Mouse (Mus musculus): ENCODE measurements at regions not wholly inside any gene's neighbourhood (a gene's known extent, or its start where the extent isn't known, plus 50 kb on each side); places are given as distances from the start of the nearest gene placed in this dataset.

- TF ChIP-seq CTCF (IDR thresholded peaks at IDR 0.05; ENCODE audit: insufficient read depth, low read depth, low read length): no peak
- no peak for TF ChIP-seq POLR2A (IDR thresholded peaks at IDR 0.05; ENCODE audit: insufficient read depth, low read depth, low read length)
Measured at GRCm38 (mm10) chr11:113125832-113126231, 343.8 kb downstream of the Sox9 start.

Measured in olfactory bulb, adult 2 months (tissue).